Mouse (Mus musculus) forebrain, embryonic 12.5 days (tissue): ENCODE data around the gene Atp6v1g2. TPM values are rescaled to one million over a fixed set of nuclear protein-coding genes. Genes with fewer than 3 reads are reported as not detected.
"Not testable (repeated sequence)": the region's sequence is repeated elsewhere in the genome, so short reads cannot be mapped to it uniquely, and the experiment has no call there.

Experiments
- ATAC-seq: fragments of 200-750 bp; cut with Nextera tagmentation; 2 replicates; pipeline ENCODE4 v1.8.0; 2017; ENCODE audit warnings: moderate TSS enrichment; ENCODE audit not compliant: low FRiP score
- H3K27ac ChIP-seq: fragments of 300-500 bp; sonication (generic); 2 replicates; pipeline ENCODE4 v1.5.1; 2016; ENCODE audit warnings: mild to moderate bottlenecking
- H3K27me3 ChIP-seq: fragments of 300-500 bp; sonication (generic); 2 replicates; pipeline ENCODE4 v1.6.1; 2016; ENCODE audit warnings: mild to moderate bottlenecking
- H3K36me3 ChIP-seq: fragments of 300-500 bp; sonication (generic); replicated peaks from 2 replicates; pipeline ENCODE4 v1.6.1; 2016; ENCODE audit warnings: mild to moderate bottlenecking
- H3K4me1 ChIP-seq: fragments of 300-500 bp; sonication (generic); 2 replicates; pipeline ENCODE4 v1.6.1; 2016
- H3K4me2 ChIP-seq: fragments of 300-500 bp; sonication (generic); 2 replicates; pipeline ENCODE4 v1.6.1; 2016; ENCODE audit warnings: mild to moderate bottlenecking, moderate library complexity
- H3K4me3 ChIP-seq: fragments of 300-500 bp; sonication (generic); replicated peaks from 2 replicates; pipeline ENCODE4 v1.5.1; 2016; ENCODE audit warnings: mild to moderate bottlenecking
- H3K9ac ChIP-seq: fragments of 300-500 bp; sonication (generic); 2 replicates; pipeline ENCODE4 v1.6.1; 2016; ENCODE audit warnings: mild to moderate bottlenecking
- H3K9me3 ChIP-seq: fragments of 300-500 bp; sonication (generic); 2 replicates; pipeline ENCODE4 v1.6.1; 2016
- WGBS: fragments of 180-500 bp; shearing (Covaris S2); methylation state at CpG from one replicate; pipeline ENCODE4 v1.1.7; 2016; 5-methylcytosine and 5-hydroxymethylcytosine counted together
- polyA plus RNA-seq: library from polyadenylated mRNA; unstranded; fragments of >200 nt; fragmentation: Nextera tagmentation; extraction: Ambion mirVana; gene quantifications from 2 replicates; pipeline ENCODE4 v1.2.1, GENCODE M21; 2016

The Atp6v1g2 gene
- polyA plus RNA-seq, 1 experiment from 2014 or later: 17.3 TPM

DNA sequence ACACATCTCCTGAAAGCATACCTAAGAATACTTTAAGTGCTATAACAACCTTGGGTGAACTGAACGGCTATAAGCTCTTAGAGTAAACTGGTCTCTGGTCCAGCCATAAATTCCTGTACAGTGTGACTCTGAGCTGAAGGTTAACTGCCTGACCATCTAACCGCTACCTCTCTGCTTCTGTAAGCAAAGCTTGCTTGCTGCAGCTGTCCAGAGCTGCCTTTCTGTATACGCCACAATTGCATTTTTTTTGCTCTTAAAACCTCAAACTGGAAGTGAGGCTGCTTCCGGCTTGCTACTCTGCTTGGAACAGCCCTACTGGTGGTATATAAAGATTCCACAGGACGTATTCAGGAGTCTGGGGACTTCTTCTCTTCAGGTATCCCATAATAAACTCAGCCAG, 801 bp upstream of the Atp6v1g2 start:
- WGBS: 93% methylated on average over 5 of the region's 5 CpGs
- no peaks in the 10 kb centered on the region for H3K9me3 ChIP-seq
- H3K9ac ChIP-seq: no peak overlapping the region
- no peak overlapping the region for H3K27ac ChIP-seq
- H3K4me2 ChIP-seq: no peak overlapping the region
- ATAC-seq: no peak
- no peak overlapping the region for H3K4me3 ChIP-seq
- H3K27me3 ChIP-seq: no peaks in the 10 kb centered on the region
- peaks cover 46% of the 10 kb centered on the region for H3K36me3 ChIP-seq
- peaks cover 28% of the 10 kb centered on the region for H3K4me1 ChIP-seq

- not testable (repeated sequence) for H3K9me3 ChIP-seq, H3K9ac ChIP-seq, H3K27me3 ChIP-seq, H3K4me3 ChIP-seq, ATAC-seq
- peak overlapping the region; percentile 50; the same call in 1 of the 2 replicates for H3K27ac ChIP-seq
- 89% methylated on average over 7 of the region's 7 CpGs for WGBS
- peak overlapping the region; percentile 88 for H3K4me2 ChIP-seq
- H3K36me3 ChIP-seq: peaks cover 32% of the 10 kb centered on the region
- H3K4me1 ChIP-seq: peaks cover 28% of the 10 kb centered on the region
These were observed 630 bp downstream of the Atp6v1g2 start for GRCm38 (mm10) chr17:35234090-35234489.

DNA sequence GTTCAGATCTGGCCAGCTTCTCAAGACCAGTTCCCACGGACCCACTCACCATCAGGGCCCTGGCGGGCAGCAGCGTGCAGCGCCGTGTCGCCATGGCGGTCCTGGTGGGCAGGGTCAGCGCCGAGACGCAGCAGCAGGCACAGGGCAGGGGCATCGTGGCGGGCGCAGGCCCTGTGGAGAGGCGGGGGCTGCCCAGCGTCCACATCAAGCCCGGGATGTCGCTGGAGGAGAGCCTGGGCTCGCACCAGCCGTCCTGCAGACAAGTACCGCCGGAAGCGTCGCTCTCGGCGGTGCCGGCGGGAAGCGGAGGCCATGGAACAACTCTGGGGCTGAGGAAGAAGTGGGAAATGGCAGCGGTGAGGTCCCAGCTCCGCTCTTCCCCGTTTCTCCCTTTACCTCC, 1.4 kb downstream of the Atp6v1g2 start:
- 10% methylated on average over 31 of the region's 31 CpGs for WGBS

DNA sequence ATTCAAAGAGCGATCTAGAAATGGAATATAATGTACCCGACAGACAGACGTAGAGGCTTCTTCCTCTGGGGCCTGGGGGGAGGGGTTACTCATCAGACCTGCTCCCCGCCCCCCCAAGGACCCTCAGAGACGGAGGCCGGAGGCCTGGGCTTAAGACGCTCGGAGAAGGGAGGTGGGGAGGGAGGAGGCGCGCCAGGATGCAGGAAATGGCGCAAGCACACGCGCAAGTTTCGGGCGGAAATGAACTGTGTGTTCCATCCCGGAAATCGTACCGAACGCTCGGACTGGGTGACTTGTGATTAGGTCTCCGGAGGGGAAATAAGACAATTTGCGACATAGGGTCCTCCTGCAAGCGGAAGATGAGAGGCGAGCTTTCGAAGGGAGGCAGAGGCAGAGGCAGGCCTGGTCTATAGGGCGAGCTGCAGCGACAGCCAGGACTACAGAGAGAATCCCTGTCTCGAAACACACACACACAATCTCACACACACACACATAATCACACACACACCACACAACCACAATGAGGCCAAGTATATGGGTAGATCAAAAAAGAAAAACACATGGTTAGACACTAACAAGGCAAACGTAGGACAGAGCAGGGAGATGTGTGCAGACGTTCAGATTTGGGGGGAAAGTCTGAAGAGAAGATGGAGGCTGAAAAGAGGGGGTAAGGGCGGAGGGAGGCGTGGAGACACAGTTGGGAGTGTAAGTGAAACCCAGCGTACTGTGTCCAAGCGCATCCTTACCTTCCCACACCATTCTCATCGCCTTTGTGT, 2.3 kb downstream of the Atp6v1g2 start, which contains the start of gene Nfkbil1:
Gene Nfkbil1, minus strand, starts transcription at position 179 of the 776 bp plus-strand sequence.
- H3K27me3 ChIP-seq: no peaks in the 10 kb centered on the region
- H3K9ac ChIP-seq: peak within 1 kb of the TSS; percentile 81
- H3K4me1 ChIP-seq: peaks cover 37% of the 10 kb centered on the region
- peak within 1 kb of the TSS; percentile 96 for H3K27ac ChIP-seq
- WGBS: under 1% methylated on average over 35 of the region's 35 CpGs
- peaks cover 17% of the 10 kb centered on the region for H3K36me3 ChIP-seq
- H3K9me3 ChIP-seq: no peaks in the 10 kb centered on the region
- peak within 1 kb of the TSS; percentile 55 for H3K4me3 ChIP-seq
- peak; percentile 82 for ATAC-seq
- peak within 1 kb of the TSS; percentile 88 for H3K4me2 ChIP-seq

More for the DNA sequence above, 1.4 kb downstream of the Atp6v1g2 start:
- Histone ChIP-seq H3K4me1 (peaks cover 28% of the 10 kb centered on the region), H3K9ac (peak overlapping the region; percentile 81), H3K27me3 (no peaks in the 10 kb centered on the region), H3K4me2 (peak overlapping the region; percentile 88), H3K4me3 (peak overlapping the region; percentile 55), H3K9me3 (no peaks in the 10 kb centered on the region), H3K36me3 (peaks cover 24% of the 10 kb centered on the region), H3K27ac (peak overlapping the region; percentile 96)
- no peak for ATAC-seq

GRCm38 (mm10) chr17:35236390-35236746, 2.9 kb downstream of the Atp6v1g2 start:
- H3K4me2 ChIP-seq: peak overlapping the region; percentile 88

DNA sequence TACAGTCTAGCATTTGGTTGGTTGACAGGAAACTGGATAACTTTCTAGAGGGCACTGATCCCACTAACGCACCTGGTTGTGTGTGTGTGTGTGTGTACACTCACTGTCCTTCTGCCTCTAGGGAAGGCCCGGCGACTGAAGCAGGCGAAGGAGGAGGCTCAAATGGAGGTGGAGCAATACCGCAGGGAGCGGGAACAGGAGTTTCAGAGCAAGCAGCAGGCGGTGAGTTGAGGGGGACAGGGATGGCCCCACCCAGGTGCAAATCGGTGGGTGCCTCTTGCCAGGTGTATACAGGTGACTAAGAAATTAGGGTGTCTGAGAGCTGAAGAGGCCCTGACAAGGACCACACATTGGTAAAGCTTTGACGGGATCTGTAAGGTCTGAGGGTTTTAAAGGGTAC, 3.5 kb downstream of the Atp6v1g2 start:
- Histone ChIP-seq H3K36me3 (0 out of 2 replicates have a peak, but pooled peaks cover 11% of the 10 kb centered on the region), H3K4me3 (peak overlapping the region; percentile 55), H3K27ac (no peak overlapping the region), H3K4me1 (peaks cover 34% of the 10 kb centered on the region), H3K9ac (peak overlapping the region; percentile 81; the same call in 1 of the 2 replicates), H3K27me3 (no peaks in the 10 kb centered on the region), H3K9me3 (no peaks in the 10 kb centered on the region), H3K4me2 (peak overlapping the region; percentile 88)
- 84% methylated on average over 9 of the region's 9 CpGs for WGBS
- ATAC-seq: no peak

More at GRCm38 (mm10) chr17:35236390-35236746, 2.9 kb downstream of the Atp6v1g2 start:
- peak overlapping the region; percentile 81 for H3K9ac ChIP-seq
- under 1% methylated on average over 18 of the region's 18 CpGs for WGBS
- H3K36me3 ChIP-seq: peaks cover 12% of the 10 kb centered on the region; the same call in 1 of the 2 replicates
- H3K4me3 ChIP-seq: peak overlapping the region; percentile 55
- no peaks in the 10 kb centered on the region for H3K9me3 ChIP-seq
- ATAC-seq: peak; percentile 76
- H3K4me1 ChIP-seq: peaks cover 39% of the 10 kb centered on the region
- H3K27ac ChIP-seq: peak overlapping the region; percentile 96
- H3K27me3 ChIP-seq: no peaks in the 10 kb centered on the region

GRCm38 (mm10) chr17:35237504-35237903, 4.0 kb downstream of the Atp6v1g2 start:
- no peak overlapping the region for H3K4me2 ChIP-seq
- no peak for ATAC-seq
- H3K9me3 ChIP-seq: no peaks in the 10 kb centered on the region
- H3K27me3 ChIP-seq: no peaks in the 10 kb centered on the region
- H3K4me3 ChIP-seq: no peak overlapping the region
- WGBS: 85% methylated on average over 12 of the region's 12 CpGs
- 0 out of 2 replicates have a peak, but pooled peaks cover 9% of the 10 kb centered on the region for H3K36me3 ChIP-seq
- H3K4me1 ChIP-seq: peaks cover 34% of the 10 kb centered on the region
- no peak overlapping the region for H3K9ac ChIP-seq
- no peak overlapping the region for H3K27ac ChIP-seq

GRCm38 (mm10) chr17:35239700-35240099, 6.2 kb downstream of the Atp6v1g2 start:
- WGBS: 86% methylated on average over 5 of the region's 5 CpGs
- no peak overlapping the region for H3K9ac ChIP-seq

GRCm38 (mm10) chr17:35240384-35241304, 7.2 kb downstream of the Atp6v1g2 start:
- peaks cover 25% of the 10 kb centered on the region for H3K36me3 ChIP-seq
- peak overlapping the region; percentile 100 for H3K9ac ChIP-seq
- peak overlapping the region; percentile 79 for H3K4me2 ChIP-seq
- WGBS: 33% methylated on average over 12 of the region's 12 CpGs
- peaks cover 39% of the 10 kb centered on the region for H3K4me1 ChIP-seq
- peak overlapping the region; percentile 98 for H3K27ac ChIP-seq
- H3K27me3 ChIP-seq: no peaks in the 10 kb centered on the region
- peak overlapping the region; percentile 98 for H3K4me3 ChIP-seq
- no peaks in the 10 kb centered on the region for H3K9me3 ChIP-seq
- ATAC-seq: peak; percentile 2; the same call in 1 of the 2 replicates

More at GRCm38 (mm10) chr17:35239700-35240099, 6.2 kb downstream of the Atp6v1g2 start:
- H3K36me3 ChIP-seq: peaks cover 16% of the 10 kb centered on the region
- H3K4me1 ChIP-seq: peaks cover 34% of the 10 kb centered on the region
- no peak overlapping the region for H3K4me2 ChIP-seq
- H3K9me3 ChIP-seq: no peaks in the 10 kb centered on the region
- H3K27me3 ChIP-seq: no peaks in the 10 kb centered on the region
- no peak for ATAC-seq
- no peak overlapping the region for H3K4me3 ChIP-seq
- no peak overlapping the region for H3K27ac ChIP-seq

- peak; percentile 91 for ATAC-seq
- peak within 1 kb of the TSS; percentile 79 for H3K4me2 ChIP-seq
- H3K9me3 ChIP-seq: no peaks in the 10 kb centered on the region
- peak within 1 kb of the TSS; percentile 100 for H3K9ac ChIP-seq
- no peaks in the 10 kb centered on the region for H3K27me3 ChIP-seq
- H3K4me3 ChIP-seq: peak within 1 kb of the TSS; percentile 98
- H3K4me1 ChIP-seq: peaks cover 47% of the 10 kb centered on the region
- peaks cover 33% of the 10 kb centered on the region for H3K36me3 ChIP-seq
- peak within 1 kb of the TSS; percentile 98 for H3K27ac ChIP-seq
- WGBS: under 1% methylated on average over 69 of the region's 69 CpGs
These were observed 8.0 kb downstream of the Atp6v1g2 start, which contains the start of gene Ddx39b for GRCm38 (mm10) chr17:35241305-35242014. Ddx39b (plus strand) TSS chr17:35241746.

GRCm38 (mm10) chr17:35242015-35242941, 8.8 kb downstream of the Atp6v1g2 start:
- H3K9ac ChIP-seq: peak overlapping the region; percentile 100
- H3K27me3 ChIP-seq: no peaks in the 10 kb centered on the region
- no peaks in the 10 kb centered on the region for H3K9me3 ChIP-seq
- H3K4me2 ChIP-seq: peak overlapping the region; percentile 79
- H3K36me3 ChIP-seq: peaks cover 42% of the 10 kb centered on the region
- H3K27ac ChIP-seq: peak overlapping the region; percentile 98
- H3K4me1 ChIP-seq: peaks cover 49% of the 10 kb centered on the region
- peak; percentile 25 for ATAC-seq
- peak overlapping the region; percentile 98 for H3K4me3 ChIP-seq
- under 1% methylated on average over 55 of the region's 55 CpGs for WGBS
